Mouse (Mus musculus) olfactory bulb, adult 2 months (tissue): Measurements from ENCODE around the gene Auts2.

Experiments
- CTCF ChIP-seq: fragments of 200-500 bp; IDR thresholded peaks from 2 replicates; pipeline ENCODE4 v1.5.1; 2012; ENCODE audit warnings: low read depth, mild to moderate bottlenecking, low read length, moderate library complexity; ENCODE audit not compliant: insufficient read depth
- POLR2A ChIP-seq: fragments of 200-500 bp; IDR thresholded peaks from 2 replicates; pipeline ENCODE4 v1.6.1; 2012; ENCODE audit warnings: mild to moderate bottlenecking, low read depth, low read length, moderate library complexity; ENCODE audit not compliant: insufficient read depth

GRCm38 (mm10) chr5:131606786-131607185 lies 936.4 kb downstream of the Auts2 start:
- TF ChIP-seq CTCF (no peak), POLR2A (no peak)
